Mouse (Mus musculus): ENCODE measurements around the gene Ube2d2b. TPM values are rescaled to one million over a fixed set of nuclear protein-coding genes. Genes with fewer than 3 reads are reported as not detected.

The Ube2d2b gene
- total RNA-seq, 1 experiment from 2014 or later, result not detected

Other genes with a start within 250 kb of the Ube2d2b start
- 25.8 and 30.9 TPM in 2 replicates for gene Rpap2, start 232.7 kb upstream of the Ube2d2b start, total RNA-seq (2017)
- gene Glmn, start 232.2 kb upstream of the Ube2d2b start, total RNA-seq (2017), result 16.2 and 18.9 TPM in 2 replicates
- 9.0 and 9.8 TPM in 2 replicates for gene Gfi1, start 104.1 kb upstream of the Ube2d2b start, total RNA-seq (2017)
- gene Evi5, start 45.0 kb downstream of the Ube2d2b start, total RNA-seq (2017), result 7.9 and 15.4 TPM in 2 replicates
- gene Rpl5, start 70.4 kb downstream of the Ube2d2b start, total RNA-seq (2017), result 363 and 432 TPM in 2 replicates
- 15.8 and 28.6 TPM in 2 replicates for gene Fam69a, start 157.0 kb downstream of the Ube2d2b start, total RNA-seq (2017)
- gene Mtf2, start 235.6 kb downstream of the Ube2d2b start, total RNA-seq (2017), result 114 and 119 TPM in 2 replicates